Mouse (Mus musculus): ENCODE measurements around the gene Psmb1. TPM values are rescaled to one million over a fixed set of nuclear protein-coding genes. Genes with fewer than 3 reads are reported as not detected.
"Not testable (repeated sequence)": the region's sequence is repeated elsewhere in the genome, so short reads cannot be mapped to it uniquely, and the experiment has no call there.

Psmb1 gene
- total and polyA plus RNA-seq, 2 experiments from 2014 or later: 143 to 267 TPM

GRCm38 (mm10) chr17:15461921-15462495 is 37.5 kb downstream of the Psmb1 start:
- Histone ChIP-seq H3K4me3 (ENCODE audit: low read depth, low read length) (no peak overlapping the region), H3K4me1 (ENCODE audit: insufficient read depth) (no peaks in the 10 kb centered on the region), H3K36me3 (ENCODE audit: insufficient read depth) (no peaks in the 10 kb centered on the region; the same call in 1 of the 2 replicates), H3K27me3 (ENCODE audit: insufficient read depth, low read length) (no peaks in the 10 kb centered on the region), H3K27ac (ENCODE audit: low read depth, low read length) (no peak overlapping the region), H3K9ac (no peak overlapping the region), H3K4me2 (ENCODE audit: low read depth) (no peak overlapping the region), H3K9me3 (ENCODE audit: low read length) (no peaks in the 10 kb centered on the region)
- DNase-seq (no peak), ATAC-seq (no peak)
- 91% methylated on average over 6 of the region's 6 CpGs for WGBS
- TF ChIP-seq CTCF (IDR thresholded peaks at IDR 0.05; ENCODE audit: low read depth): no peak

GRCm38 (mm10) chr17:15459761-15460160 is 39.8 kb downstream of the Psmb1 start:
- ATAC-seq: no peak
- 72% methylated on average over 4 of the region's 4 CpGs for WGBS
- no peak for DNase-seq

GRCm38 (mm10) chr17:15456595-15456994 is 43.0 kb downstream of the Psmb1 start:
- WGBS: 90% methylated on average over 2 of the region's 2 CpGs
- Histone ChIP-seq H3K27ac (ENCODE audit: low read depth, low read length) (no peak overlapping the region), H3K9ac (no peak overlapping the region), H3K4me3 (ENCODE audit: low read depth, low read length) (no peak overlapping the region), H3K9me3 (ENCODE audit: low read length) (no peaks in the 10 kb centered on the region), H3K36me3 (ENCODE audit: insufficient read depth) (no peaks in the 10 kb centered on the region), H3K4me2 (ENCODE audit: low read depth) (no peak overlapping the region), H3K4me1 (ENCODE audit: insufficient read depth) (no peaks in the 10 kb centered on the region), H3K27me3 (ENCODE audit: insufficient read depth, low read length) (no peaks in the 10 kb centered on the region)
- no peak for ATAC-seq
- DNase-seq: no peak
- TF ChIP-seq CTCF (IDR thresholded peaks at IDR 0.05; ENCODE audit: low read depth): no peak

More at GRCm38 (mm10) chr17:15459761-15460160, 39.8 kb downstream of the Psmb1 start:
- Histone ChIP-seq H3K4me1 (ENCODE audit: insufficient read depth) (no peaks in the 10 kb centered on the region), H3K9ac (no peak overlapping the region), H3K9me3 (ENCODE audit: low read length) (no peaks in the 10 kb centered on the region), H3K27ac (ENCODE audit: low read depth, low read length) (no peak overlapping the region), H3K4me2 (ENCODE audit: low read depth) (no peak overlapping the region), H3K4me3 (ENCODE audit: low read depth, low read length) (no peak overlapping the region), H3K27me3 (ENCODE audit: insufficient read depth, low read length) (no peaks in the 10 kb centered on the region), H3K36me3 (ENCODE audit: insufficient read depth) (no peaks in the 10 kb centered on the region; the same call in 1 of the 2 replicates)
- TF ChIP-seq CTCF (IDR thresholded peaks at IDR 0.05; ENCODE audit: low read depth): no peak

GRCm38 (mm10) chr17:15455203-15455602 is 44.3 kb downstream of the Psmb1 start:
- Histone ChIP-seq H3K4me1 (ENCODE audit: insufficient read depth) (no peaks in the 10 kb centered on the region), H3K27me3 (ENCODE audit: insufficient read depth, low read length) (no peaks in the 10 kb centered on the region), H3K4me3 (ENCODE audit: low read depth, low read length) (no peak overlapping the region), H3K9me3 (ENCODE audit: low read length) (no peaks in the 10 kb centered on the region), H3K9ac (no peak overlapping the region), H3K36me3 (ENCODE audit: insufficient read depth) (no peaks in the 10 kb centered on the region), H3K4me2 (ENCODE audit: low read depth) (no peak overlapping the region), H3K27ac (ENCODE audit: low read depth, low read length) (no peak overlapping the region)
- no peak for TF ChIP-seq CTCF (IDR thresholded peaks at IDR 0.05; ENCODE audit: low read depth)
- DNase-seq: no peak
- 82% methylated on average over 4 of the region's 4 CpGs for WGBS
- no peak for ATAC-seq

GRCm38 (mm10) chr17:15449606-15450005 is 49.9 kb downstream of the Psmb1 start:
- 83% methylated on average over 3 of the region's 3 CpGs for WGBS
- Histone ChIP-seq H3K4me3 (ENCODE audit: low read depth, low read length) (no peak overlapping the region), H3K4me2 (ENCODE audit: low read depth) (no peak overlapping the region), H3K27me3 (ENCODE audit: insufficient read depth, low read length) (no peaks in the 10 kb centered on the region), H3K36me3 (ENCODE audit: insufficient read depth) (no peaks in the 10 kb centered on the region), H3K4me1 (ENCODE audit: insufficient read depth) (no peaks in the 10 kb centered on the region), H3K9me3 (ENCODE audit: low read length) (no peaks in the 10 kb centered on the region), H3K9ac (no peak overlapping the region), H3K27ac (ENCODE audit: low read depth, low read length) (no peak overlapping the region)
- ATAC-seq (no peak), DNase-seq (no peak)
- TF ChIP-seq CTCF (IDR thresholded peaks at IDR 0.05; ENCODE audit: low read depth): no peak

- H3K27ac ChIP-seq (ENCODE audit: low read depth, low read length); H3K9ac ChIP-seq; H3K4me3 ChIP-seq (ENCODE audit: low read depth, low read length); ATAC-seq; DNase-seq; H3K9me3 ChIP-seq (ENCODE audit: low read length); H3K36me3 ChIP-seq (ENCODE audit: insufficient read depth); H3K4me1 ChIP-seq (ENCODE audit: insufficient read depth); H3K4me2 ChIP-seq (ENCODE audit: low read depth); H3K27me3 ChIP-seq (ENCODE audit: insufficient read depth, low read length): not testable (repeated sequence)
- WGBS: 70% methylated on average over 5 of the region's 6 CpGs
Observed at GRCm38 (mm10) chr17:15449144-15449543, 50.4 kb downstream of the Psmb1 start.

GRCm38 (mm10) chr17:15447831-15448230 is 51.7 kb downstream of the Psmb1 start:
- Histone ChIP-seq H3K4me2 (ENCODE audit: low read depth) (no peak overlapping the region), H3K27me3 (ENCODE audit: insufficient read depth, low read length) (no peaks in the 10 kb centered on the region), H3K27ac (ENCODE audit: low read depth, low read length) (no peak overlapping the region), H3K9me3 (ENCODE audit: low read length) (no peaks in the 10 kb centered on the region), H3K36me3 (ENCODE audit: insufficient read depth) (no peaks in the 10 kb centered on the region), H3K4me1 (ENCODE audit: insufficient read depth) (no peaks in the 10 kb centered on the region), H3K9ac (no peak overlapping the region), H3K4me3 (ENCODE audit: low read depth, low read length) (no peak overlapping the region)
- 66% methylated on average over 5 of the region's 5 CpGs for WGBS
- no peak for TF ChIP-seq CTCF (IDR thresholded peaks at IDR 0.05; ENCODE audit: low read depth)
- DNase-seq (no peak), ATAC-seq (no peak)
